Mouse (Mus musculus) stomach, embryonic 16.5 days (tissue): ENCODE measurements at regions not wholly inside any gene's neighbourhood (a gene's known extent, or its start where the extent isn't known, plus 50 kb on each side); places are given as distances from the start of the nearest gene placed in this dataset.

ENCODE experiments used
- ATAC-seq: fragments of 200-750 bp; cut with Nextera tagmentation; 2 replicates; pipeline ENCODE4 v1.8.0; 2017; ENCODE audit warnings: moderate number of reproducible peaks, moderate TSS enrichment; ENCODE audit not compliant: insufficient read depth, low FRiP score
- H3K27ac ChIP-seq: fragments of 300-500 bp; sonication (generic); 2 replicates; pipeline ENCODE4 v1.5.1; 2014; ENCODE audit warnings: low read length
- H3K27me3 ChIP-seq: fragments of 300-500 bp; sonication (generic); 2 replicates; pipeline ENCODE4 v1.6.1; 2014; ENCODE audit warnings: low read length, control low read depth, mixed read lengths; ENCODE audit not compliant: control insufficient read depth, insufficient read depth
- H3K36me3 ChIP-seq: fragments of 300-500 bp; sonication (generic); 2 replicates; pipeline ENCODE4 v1.6.1; 2014; ENCODE audit warnings: low read length; ENCODE audit not compliant: control insufficient read depth, insufficient read depth
- H3K4me1 ChIP-seq: fragments of 300-500 bp; sonication (generic); 2 replicates; pipeline ENCODE4 v1.6.1; 2014; ENCODE audit warnings: low read length, control low read depth, mixed read lengths; ENCODE audit not compliant: control insufficient read depth, insufficient read depth
- H3K4me2 ChIP-seq: fragments of 300-500 bp; sonication (generic); 2 replicates; pipeline ENCODE4 v1.6.1; 2014; ENCODE audit warnings: low read depth, low read length, mixed read lengths
- H3K4me3 ChIP-seq: fragments of 300-500 bp; sonication (generic); replicated peaks from 2 replicates; pipeline ENCODE4 v1.5.1; 2014; ENCODE audit warnings: mild to moderate bottlenecking, low read length
- H3K9ac ChIP-seq: fragments of 300-500 bp; sonication (generic); 2 replicates; pipeline ENCODE4 v1.6.1; 2014; ENCODE audit warnings: low read length
- H3K9me3 ChIP-seq: fragments of 300-500 bp; sonication (generic); replicated peaks from 2 replicates; pipeline ENCODE4 v1.6.1; 2016; ENCODE audit warnings: low read length, control low read depth; ENCODE audit not compliant: control insufficient read depth
- WGBS: fragments of 180-500 bp; shearing (Covaris S2); extraction: QIAGEN DNeasy Blood & Tissue Kit; methylation state at CpG from one replicate; pipeline ENCODE4 v1.1.7; 2014; 5-methylcytosine and 5-hydroxymethylcytosine counted together

GRCm38 (mm10) chr6:51709340-51710067 lies 185.8 kb downstream of the Snx10 start:
- WGBS, result 40% methylated on average over 11 of the region's 11 CpGs
- no peak for ATAC-seq
- no peak overlapping the region for H3K4me3 ChIP-seq
- no peaks in the 10 kb centered on the region for H3K27me3 ChIP-seq
- no peaks in the 10 kb centered on the region for H3K9me3 ChIP-seq
- no peak overlapping the region for H3K27ac ChIP-seq
- H3K9ac ChIP-seq, result no peak overlapping the region
- H3K36me3 ChIP-seq, result no peaks in the 10 kb centered on the region
- no peak overlapping the region for H3K4me2 ChIP-seq
- 0 out of 2 replicates have a peak, but pooled peaks cover 3% of the 10 kb centered on the region for H3K4me1 ChIP-seq

- 70% methylated on average over 5 of the region's 5 CpGs for WGBS
- Histone ChIP-seq H3K9me3 (no peaks in the 10 kb centered on the region), H3K4me2 (no peak overlapping the region), H3K27ac (no peak overlapping the region), H3K4me1 (0 out of 2 replicates have a peak, but pooled peaks cover 3% of the 10 kb centered on the region), H3K27me3 (no peaks in the 10 kb centered on the region), H3K36me3 (no peaks in the 10 kb centered on the region), H3K4me3 (no peak overlapping the region), H3K9ac (no peak overlapping the region)
- no peak for ATAC-seq
Measured at GRCm38 (mm10) chr6:51710153-51710552, 186.5 kb downstream of the Snx10 start.

GRCm38 (mm10) chr6:51710926-51711615 lies 187.4 kb downstream of the Snx10 start:
- 68% methylated on average over 15 of the region's 15 CpGs for WGBS
- no peak for ATAC-seq
- Histone ChIP-seq H3K4me1 (0 out of 2 replicates have a peak, but pooled peaks cover 3% of the 10 kb centered on the region), H3K27ac (no peak overlapping the region), H3K4me3 (no peak overlapping the region), H3K27me3 (no peaks in the 10 kb centered on the region), H3K4me2 (no peak overlapping the region), H3K9me3 (no peaks in the 10 kb centered on the region), H3K9ac (no peak overlapping the region), H3K36me3 (no peaks in the 10 kb centered on the region)

GRCm38 (mm10) chr6:51711616-51711970 lies 187.9 kb downstream of the Snx10 start:
- no peak overlapping the region for H3K4me2 ChIP-seq
- 82% methylated on average over 7 of the region's 7 CpGs for WGBS
- 0 out of 2 replicates have a peak, but pooled peaks cover 3% of the 10 kb centered on the region for H3K4me1 ChIP-seq
- no peaks in the 10 kb centered on the region for H3K27me3 ChIP-seq
- H3K36me3 ChIP-seq, result no peaks in the 10 kb centered on the region
- no peak for ATAC-seq
- H3K27ac ChIP-seq, result no peak overlapping the region
- H3K9me3 ChIP-seq, result no peaks in the 10 kb centered on the region
- H3K9ac ChIP-seq, result no peak overlapping the region
- no peak overlapping the region for H3K4me3 ChIP-seq

- Histone ChIP-seq H3K27ac (no peak overlapping the region), H3K27me3 (no peaks in the 10 kb centered on the region), H3K9ac (no peak overlapping the region), H3K36me3 (no peaks in the 10 kb centered on the region), H3K4me2 (no peak overlapping the region), H3K9me3 (no peaks in the 10 kb centered on the region), H3K4me1 (0 out of 2 replicates have a peak, but pooled peaks cover 3% of the 10 kb centered on the region), H3K4me3 (no peak overlapping the region)
- 40% methylated on average over 8 of the region's 8 CpGs for WGBS
- ATAC-seq, result no peak
Measured at GRCm38 (mm10) chr6:51715158-51715840, 191.6 kb downstream of the Snx10 start.

DNA sequence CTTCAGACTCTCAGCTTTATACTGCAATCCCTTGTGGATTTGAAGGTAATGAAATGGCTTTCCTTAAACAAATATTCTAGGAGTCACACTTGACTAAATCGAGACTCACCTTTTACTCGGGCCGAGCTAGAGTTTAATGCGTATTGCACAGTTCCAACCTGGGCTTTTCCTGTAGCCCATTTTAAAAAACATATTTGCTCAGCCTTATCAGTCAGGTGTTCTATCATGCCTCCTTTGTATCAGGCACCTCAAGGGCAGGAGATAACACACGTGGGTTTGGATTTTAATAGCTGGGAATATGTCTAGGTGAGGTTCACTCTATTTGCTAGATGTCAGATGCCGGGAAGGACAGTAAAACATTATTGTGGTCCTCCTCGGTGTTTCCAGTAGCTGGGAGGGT lies 193.7 kb downstream of the Snx10 start:
- no peaks in the 10 kb centered on the region for H3K36me3 ChIP-seq
- H3K27me3 ChIP-seq, result no peaks in the 10 kb centered on the region
- H3K4me2 ChIP-seq, result no peak overlapping the region
- H3K9ac ChIP-seq, result no peak overlapping the region
- H3K27ac ChIP-seq, result no peak overlapping the region
- no peak overlapping the region for H3K4me3 ChIP-seq
- 46% methylated on average over 7 of the region's 7 CpGs for WGBS
- no peaks in the 10 kb centered on the region for H3K9me3 ChIP-seq
- ATAC-seq, result peak; percentile 57; the same call in 1 of the 2 replicates
- no peaks in the 10 kb centered on the region for H3K4me1 ChIP-seq

DNA sequence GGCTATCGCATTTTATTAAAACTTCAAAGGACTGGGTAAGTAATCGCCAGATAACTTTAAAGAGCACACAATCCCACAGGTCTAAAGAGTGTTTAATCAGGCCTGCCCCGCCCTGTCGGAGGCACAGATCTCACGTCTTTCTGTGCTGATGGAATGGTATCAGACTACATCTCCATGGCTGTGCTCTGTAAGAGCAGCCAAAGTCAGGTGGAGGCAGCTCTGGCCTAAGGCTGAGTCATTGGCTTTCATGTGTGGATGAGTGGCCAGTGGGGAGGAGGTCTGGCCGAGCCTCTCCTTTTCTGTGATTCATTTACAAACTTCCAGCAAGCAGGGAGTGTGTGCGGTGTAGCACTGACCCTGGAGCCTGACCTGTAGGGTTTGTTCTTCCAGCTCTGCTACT lies 197.0 kb downstream of the Snx10 start:
- Histone ChIP-seq H3K4me1 (no peaks in the 10 kb centered on the region), H3K27ac (0 out of 2 replicates have a peak overlapping the region, but pooled peaks have one; percentile 34), H3K9me3 (no peaks in the 10 kb centered on the region), H3K4me2 (no peak overlapping the region), H3K27me3 (no peaks in the 10 kb centered on the region), H3K9ac (no peak overlapping the region), H3K4me3 (no peak overlapping the region), H3K36me3 (no peaks in the 10 kb centered on the region)
- ATAC-seq, result peak; percentile 92
- WGBS, result 48% methylated on average over 7 of the region's 7 CpGs

DNA sequence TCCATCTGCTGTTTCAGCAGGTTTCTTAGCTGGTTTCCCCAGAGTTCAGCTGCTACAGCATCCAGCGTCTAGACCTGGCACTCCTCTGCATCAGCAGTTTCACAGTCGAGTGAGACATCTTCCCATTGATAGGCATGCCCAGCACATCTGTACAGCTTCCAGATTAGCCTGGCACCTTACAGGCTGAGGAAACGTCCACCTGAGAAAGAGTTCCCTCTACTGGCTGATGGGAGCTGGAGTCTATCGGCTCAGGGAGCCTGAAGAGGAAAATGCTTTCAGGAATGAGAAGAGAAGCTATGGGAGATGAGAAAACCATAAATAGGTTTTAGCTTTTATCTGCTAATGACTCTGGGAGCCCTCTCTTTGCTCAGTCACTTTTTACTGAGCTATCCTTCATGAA lies 199.4 kb downstream of the Snx10 start:
- 27% methylated on average over 4 of the region's 4 CpGs for WGBS
- Histone ChIP-seq H3K9me3 (no peaks in the 10 kb centered on the region), H3K27ac (no peak overlapping the region), H3K4me1 (no peaks in the 10 kb centered on the region), H3K4me3 (no peak overlapping the region), H3K9ac (no peak overlapping the region), H3K36me3 (no peaks in the 10 kb centered on the region), H3K27me3 (no peaks in the 10 kb centered on the region), H3K4me2 (no peak overlapping the region)
- no peak for ATAC-seq

- 90% methylated on average over 8 of the region's 8 CpGs for WGBS
- Histone ChIP-seq H3K4me3 (no peak overlapping the region), H3K36me3 (no peaks in the 10 kb centered on the region), H3K9me3 (no peaks in the 10 kb centered on the region), H3K4me2 (no peak overlapping the region), H3K4me1 (no peaks in the 10 kb centered on the region), H3K9ac (no peak overlapping the region), H3K27me3 (no peaks in the 10 kb centered on the region), H3K27ac (no peak overlapping the region)
- ATAC-seq, result no peak
Measured at GRCm38 (mm10) chr6:51727191-51727590, 203.5 kb downstream of the Snx10 start.
